Mouse (Mus musculus) cerebral cortex, adult 2 months (tissue): ENCODE results near the gene Morn1.

ENCODE experiments used
- WGBS: fragments of 180-500 bp; shearing (Covaris S2); methylation state at CpG from one replicate; pipeline ENCODE4 v1.1.7; 2018; 5-methylcytosine and 5-hydroxymethylcytosine counted together

The Morn1 gene

DNA sequence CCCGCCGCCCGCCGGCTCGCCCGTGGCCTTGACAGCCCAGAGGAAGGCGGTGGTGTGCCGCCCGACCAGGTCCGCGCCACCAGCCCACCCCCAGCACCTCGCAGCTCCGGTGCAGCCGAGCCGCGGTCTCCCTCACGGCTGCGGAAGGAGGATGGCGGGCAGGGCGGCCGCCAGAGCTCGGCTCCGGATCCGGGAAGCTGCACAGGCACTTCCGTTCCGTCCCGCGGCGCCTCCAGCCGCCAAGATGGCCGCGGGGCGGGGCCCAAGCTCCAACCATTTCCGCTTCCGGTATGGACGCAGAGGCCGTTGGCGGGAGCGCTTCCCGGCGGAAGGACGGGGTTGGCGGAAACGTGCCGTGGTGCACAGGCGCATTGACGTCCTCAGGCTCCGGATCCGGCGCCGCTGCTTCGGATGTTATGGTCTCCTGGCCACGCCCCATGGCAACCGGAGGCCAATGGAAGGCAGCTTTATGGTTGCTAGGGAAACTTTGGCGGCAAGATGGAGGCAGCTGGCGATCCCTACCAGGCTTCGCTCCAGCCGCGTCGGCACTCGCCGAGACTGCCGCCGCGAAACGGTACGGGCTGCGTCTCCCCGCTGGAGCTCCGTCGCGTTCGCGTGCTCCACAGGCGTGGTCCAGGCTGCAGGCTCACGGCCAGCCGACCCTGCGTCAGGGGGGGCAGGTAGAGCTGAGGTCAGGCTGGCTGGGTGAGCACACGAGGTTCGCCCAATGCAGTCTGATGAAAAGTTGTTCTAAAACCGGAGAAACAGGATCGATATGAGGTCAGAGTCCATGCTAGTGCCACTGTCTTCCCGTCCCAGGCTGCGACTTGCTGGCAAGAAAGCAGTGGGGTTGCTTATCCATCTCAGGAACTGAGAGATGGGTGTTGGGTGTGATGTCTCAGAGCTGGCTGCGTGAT lies at the start of gene Morn1, which contains the start of gene Rer1:
Gene Morn1 (plus strand): TSS at position 470 of the 917 bp plus-strand sequence.
Gene Rer1 (minus strand): TSS at position 275 of the 917 bp plus-strand sequence.
- under 1% methylated on average over 85 of the region's 85 CpGs for WGBS

GRCm38 (mm10) chr4:155040197-155040596 lies 46.2 kb upstream of the Morn1 start:
- 25% methylated on average over 9 of the region's 9 CpGs for WGBS

GRCm38 (mm10) chr4:155040696-155041095 lies 45.7 kb upstream of the Morn1 start:
- WGBS, result 46% methylated on average over 6 of the region's 6 CpGs

GRCm38 (mm10) chr4:155042606-155043288 lies 43.6 kb upstream of the Morn1 start:
- WGBS, result 3% methylated on average over 65 of the region's 65 CpGs

DNA sequence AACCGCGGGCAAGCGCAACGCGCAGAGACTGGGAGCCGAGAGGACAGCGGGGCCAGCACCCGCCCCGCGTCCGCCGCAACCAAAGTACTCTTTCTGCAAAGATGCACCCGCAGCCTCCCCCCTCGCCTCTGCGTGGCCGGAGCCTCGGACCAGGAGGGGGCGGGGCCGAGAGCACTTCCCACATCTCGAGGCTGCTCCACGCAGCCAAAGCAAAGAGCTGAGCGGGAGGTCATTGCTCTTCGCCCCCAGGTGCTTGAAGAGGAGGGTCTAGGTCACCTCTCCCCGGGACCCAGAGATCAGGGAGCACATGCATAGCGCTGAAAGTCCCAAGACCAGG lies 43.1 kb upstream of the Morn1 start:
- WGBS, result 2% methylated on average over 25 of the region's 25 CpGs

GRCm38 (mm10) chr4:155046636-155047035 lies 39.7 kb upstream of the Morn1 start:
- 72% methylated on average over 14 of the region's 14 CpGs for WGBS

DNA sequence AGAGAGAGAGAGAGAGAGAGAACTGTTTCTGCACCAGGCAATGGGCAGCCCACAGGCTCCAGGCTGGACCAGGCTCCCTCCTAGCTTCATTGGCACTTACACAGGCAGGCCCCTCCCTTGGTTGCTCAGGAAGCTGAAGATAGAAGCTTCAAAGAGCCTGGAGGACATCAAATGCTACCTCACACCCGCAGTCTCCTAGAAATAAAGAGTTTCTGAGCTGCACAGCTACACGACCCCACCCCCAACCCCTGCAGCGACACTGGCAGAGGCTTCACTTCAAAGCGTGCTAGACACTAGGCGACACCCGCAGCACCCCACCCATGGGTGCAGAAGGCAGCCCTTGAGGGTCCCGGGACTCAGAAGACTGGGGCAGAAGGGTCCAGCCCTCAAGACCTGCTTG lies 36.3 kb upstream of the Morn1 start:
- 80% methylated on average over 7 of the region's 7 CpGs for WGBS

- 75% methylated on average over 10 of the region's 10 CpGs for WGBS
Observed at GRCm38 (mm10) chr4:155056724-155057123, 29.7 kb upstream of the Morn1 start, which contains the start of gene Plch2. TSS of gene Plch2 (minus strand) at chr4:155056784.

DNA sequence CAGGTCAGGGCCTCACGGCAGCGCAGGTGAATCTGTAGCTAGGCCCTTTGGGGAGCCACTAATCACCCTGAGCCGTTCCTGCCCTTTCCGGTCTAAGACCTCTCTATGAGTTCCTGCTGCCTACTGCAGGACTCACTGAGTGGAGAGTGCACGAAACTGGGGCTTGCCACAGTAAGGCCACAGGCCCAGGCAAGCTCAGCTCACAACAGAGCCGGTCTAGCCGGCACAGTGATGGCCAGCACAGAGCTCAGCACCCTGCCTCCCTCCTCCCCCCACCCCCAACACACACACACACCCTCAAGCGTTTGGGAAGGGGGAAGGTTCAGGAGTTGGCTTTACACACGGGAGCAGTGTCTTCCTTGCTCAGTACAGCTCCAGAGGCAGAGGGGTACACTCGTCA lies 28.1 kb upstream of the Morn1 start:
- WGBS, result 71% methylated on average over 10 of the region's 10 CpGs

- 70% methylated on average over 3 of the region's 3 CpGs for WGBS
Observed at GRCm38 (mm10) chr4:155063895-155064294, 22.5 kb upstream of the Morn1 start.

- 75% methylated on average over 2 of the region's 2 CpGs for WGBS
Observed at GRCm38 (mm10) chr4:155064474-155064873, 21.9 kb upstream of the Morn1 start.

- WGBS, result 3% methylated on average over 15 of the region's 15 CpGs
Observed at GRCm38 (mm10) chr4:155065970-155066833, 20.2 kb upstream of the Morn1 start.

- WGBS, result under 1% methylated on average over 48 of the region's 48 CpGs
Observed at GRCm38 (mm10) chr4:155066834-155067522, 19.4 kb upstream of the Morn1 start, which contains the start of gene Pex10. TSS of gene Pex10 (plus strand) at chr4:155067016.

DNA sequence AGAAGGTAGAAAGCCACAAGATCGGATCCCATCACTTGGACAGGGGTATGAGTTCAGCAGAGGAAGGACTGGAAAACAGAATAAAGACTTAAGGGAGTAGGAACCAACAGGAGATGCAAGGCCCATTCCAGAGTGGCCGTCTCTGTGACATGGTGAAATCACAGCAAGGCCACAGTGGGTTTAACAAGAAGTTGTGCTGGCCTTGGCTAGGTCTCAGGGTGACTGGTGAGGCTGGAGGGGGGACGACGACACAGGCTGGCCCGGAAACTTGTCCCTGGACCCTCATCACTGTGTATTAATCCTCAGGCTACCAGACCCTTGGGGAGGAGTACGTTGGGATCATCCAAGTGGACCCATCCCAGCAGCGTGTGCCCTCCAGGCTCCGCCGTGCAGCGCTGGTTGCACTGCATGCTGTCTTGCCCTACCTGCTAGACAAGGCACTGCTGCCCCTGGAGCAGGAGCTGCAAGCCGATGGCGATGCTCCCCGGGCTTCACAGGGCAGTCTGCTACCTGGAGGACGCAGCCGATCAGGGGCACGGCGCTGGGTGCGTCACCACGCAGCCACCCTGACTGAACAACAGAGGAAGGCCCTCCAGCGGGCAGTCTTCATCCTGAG lies 17.9 kb upstream of the Morn1 start:
- 90% methylated on average over 20 of the region's 20 CpGs for WGBS

DNA sequence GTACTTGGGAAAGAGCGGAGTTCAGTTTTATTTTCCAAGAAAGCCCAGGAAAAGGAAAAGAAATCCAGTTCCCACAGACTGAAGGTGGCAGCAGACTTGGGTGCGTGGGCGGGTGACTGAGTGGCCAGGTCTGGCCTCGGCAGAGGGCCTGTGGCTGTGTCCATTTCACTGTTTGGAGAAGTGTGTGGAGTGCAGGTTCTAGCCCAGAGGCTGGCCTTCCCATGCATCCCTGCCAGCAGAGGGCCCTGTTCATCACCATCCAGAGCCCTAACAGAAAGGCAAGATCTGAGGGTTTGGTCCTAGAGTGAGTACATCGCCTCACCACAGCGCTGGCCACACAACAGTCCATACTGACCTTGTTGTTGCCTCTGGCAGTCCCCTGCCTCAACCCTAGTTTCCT lies 17.2 kb upstream of the Morn1 start:
- 68% methylated on average over 6 of the region's 6 CpGs for WGBS

GRCm38 (mm10) chr4:155070199-155070598 lies 16.2 kb upstream of the Morn1 start:
- 93% methylated on average over 13 of the region's 13 CpGs for WGBS

DNA sequence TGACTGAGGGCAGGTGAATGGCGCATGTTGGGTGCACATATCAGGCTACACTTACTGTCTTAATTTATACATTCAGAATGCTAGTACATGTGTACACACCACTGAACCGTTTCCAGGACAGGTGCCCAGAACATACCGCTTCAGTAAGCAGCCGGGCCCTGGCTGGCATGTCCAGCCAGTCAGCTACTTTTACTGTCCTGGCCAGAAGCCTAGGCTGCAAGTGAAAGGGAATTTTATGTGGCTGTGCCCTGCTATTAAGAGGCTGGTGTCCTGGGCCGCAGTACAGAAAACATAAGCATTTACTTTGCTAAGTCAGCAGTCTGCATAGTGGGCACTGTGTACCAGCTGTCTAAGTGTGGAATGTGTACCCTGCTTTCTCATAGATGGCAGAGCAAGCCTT lies 15.5 kb upstream of the Morn1 start:
- 62% methylated on average over 5 of the region's 5 CpGs for WGBS

GRCm38 (mm10) chr4:155074418-155074817 lies 12.0 kb upstream of the Morn1 start:
- WGBS, result 66% methylated on average over 9 of the region's 9 CpGs

DNA sequence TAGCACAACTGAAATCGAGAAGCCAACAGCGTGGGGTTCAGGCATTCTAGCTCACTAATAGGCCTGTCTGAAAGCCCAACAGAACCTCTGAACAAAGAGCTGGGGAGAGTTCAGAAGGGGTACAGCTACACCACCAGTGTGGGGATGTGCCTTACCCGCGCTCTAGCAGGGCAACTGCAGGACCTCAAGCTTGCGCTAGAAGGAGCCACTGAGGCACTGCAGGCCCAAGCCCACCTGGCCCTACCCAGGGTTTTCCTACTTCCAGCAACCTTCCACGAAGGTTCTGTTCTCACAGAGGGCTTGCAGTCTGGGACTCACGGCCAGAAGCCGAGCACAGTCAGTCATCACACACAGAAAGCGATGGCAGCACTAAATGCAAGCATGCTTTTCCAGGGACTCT lies 11.2 kb upstream of the Morn1 start:
- WGBS, result 87% methylated on average over 9 of the region's 9 CpGs

GRCm38 (mm10) chr4:155075813-155076212 lies 10.6 kb upstream of the Morn1 start:
- 88% methylated on average over 2 of the region's 2 CpGs for WGBS

DNA sequence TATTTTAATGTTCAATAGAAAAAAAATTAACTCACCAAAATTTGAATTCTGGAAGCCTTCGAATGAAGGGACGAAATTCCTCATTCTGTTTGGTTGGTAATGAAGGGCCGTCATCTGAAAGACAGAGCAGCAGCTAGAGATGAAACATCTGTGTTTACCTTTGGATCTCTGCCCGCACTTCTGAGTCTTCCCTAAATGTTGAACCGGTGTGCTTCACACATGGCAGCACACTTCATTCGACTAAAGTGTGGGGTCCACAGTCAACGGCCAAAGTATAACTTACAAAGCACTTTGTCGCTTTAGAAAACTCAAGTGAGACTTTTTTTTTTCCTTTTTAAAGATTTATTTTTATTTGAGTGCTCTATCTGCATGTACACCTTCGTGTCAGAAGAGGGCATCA lies 9.7 kb upstream of the Morn1 start:
- WGBS, result 56% methylated on average over 9 of the region's 9 CpGs
